In the genomic region with DNA sequence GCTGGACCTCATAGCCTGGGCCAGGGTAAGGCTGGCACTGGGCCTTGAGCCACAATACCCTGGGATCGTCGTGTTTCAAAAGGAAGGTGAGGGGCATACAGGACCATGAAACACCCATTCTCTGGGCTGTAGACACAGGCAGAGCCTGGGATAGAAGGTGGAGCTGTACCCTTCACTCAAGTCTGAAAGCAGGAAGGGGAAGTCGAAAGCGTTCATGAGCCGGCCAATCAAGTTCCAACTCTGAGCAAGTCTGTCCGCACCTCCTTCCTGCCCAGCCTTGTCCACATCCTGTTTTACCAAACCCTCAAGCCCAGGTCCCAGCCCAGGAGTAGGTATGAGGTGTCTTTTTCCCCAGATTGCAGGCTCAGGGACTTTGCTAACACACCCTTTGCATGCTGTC, we compare ENCODE assay signal across 15 mouse cellular contexts.
DNase-seq lines count a peak whose midpoint lies in the region; ATAC-seq and TF ChIP-seq lines count a peak whose summit lies in the region.
"Had no signal": no experiment of that assay in that cellular context is flagged by ENCODE, and none has a peak within 500 bp of the region (broad histone marks: within the 10 kb centered on the region; RNA-seq: fewer than 3 reads in every experiment).

No protein-coding gene starts in this region.

- peaks cover 4% of the 10 kb centered on the region; the same call in 1 of the 2 replicates for H3K4me1 ChIP-seq in lung, postnatal 0 days (ENCODE audit: insufficient read depth, low read depth, low read length)

- H3K9ac ChIP-seq in lung, postnatal 0 days (replicated peaks; ENCODE audit: low read depth), result no peak overlapping the region
- H3K9ac ChIP-seq: embryonic facial prominence, embryonic 15.5 days; forebrain, postnatal 0 days had no signal

- H3K4me2 ChIP-seq in lung, postnatal 0 days (replicated peaks; ENCODE audit: low read depth, low read length), result no peak overlapping the region
- H3K4me2 ChIP-seq: embryonic facial prominence, embryonic 15.5 days had no signal

- ATAC-seq in lung, postnatal 0 days, result no peak
- peak; percentile 71 for ATAC-seq in CD4-positive, CD25-positive, alpha-beta regulatory T cell, adult 4 months
- ATAC-seq: forebrain, postnatal 0 days; midbrain, embryonic 16.5 days had no signal

- H3K4me3 ChIP-seq in lung, postnatal 0 days (ENCODE audit: low read depth, low read length), result no peak overlapping the region
- H3K4me3 ChIP-seq: embryonic facial prominence, embryonic 15.5 days; left cerebral cortex, adult 2 months had no signal

- H3K9me3 ChIP-seq in lung, postnatal 0 days (ENCODE audit: low read length), result no peaks in the 10 kb centered on the region
- H3K9me3 ChIP-seq: embryonic facial prominence, embryonic 15.5 days had no signal

- no peaks in the 10 kb centered on the region for H3K27me3 ChIP-seq in lung, postnatal 0 days (replicated peaks; ENCODE audit: insufficient read depth, low read length)
- H3K27me3 ChIP-seq: embryonic facial prominence, embryonic 15.5 days had no signal

- H3K36me3 ChIP-seq in lung, postnatal 0 days (ENCODE audit: insufficient read depth, low read length), result 0 out of 2 replicates have a peak, but pooled peaks cover 10% of the 10 kb centered on the region

- TF ChIP-seq CTCF in lung, postnatal 0 days (IDR thresholded peaks at IDR 0.05), result no peak

- H3K27ac ChIP-seq in lung, postnatal 0 days (ENCODE audit: low read length), result no peak overlapping the region
- H3K27ac ChIP-seq: embryonic facial prominence, embryonic 15.5 days; left cerebral cortex, adult 2 months had no signal

- DNase-seq in lung, postnatal 0 days (ENCODE audit: low spot score), result peak; percentile 32
- no peak for DNase-seq in lung, postnatal 14 days
- DNase-seq in induced T-regulatory cell, adult 2 months (ENCODE audit: low read depth), result peak; percentile 81
- peak; percentile 49 for DNase-seq in naive thymus-derived CD4-positive, alpha-beta T cell, adult 2 months (ENCODE audit: low read depth)
- no peak for DNase-seq in urinary bladder, postnatal 10 days (ENCODE audit: low spot score)
- DNase-seq in cerebellum, adult 18-20 months, result no peak
- DNase-seq in left cerebral cortex, adult 18-20 months (ENCODE audit: low spot score in 2 of 2), result no peak
- DNase-seq: cerebellum, postnatal 14 days; forebrain, postnatal 0 days; gastrocnemius, postnatal 25 days; kidney, postnatal 36 days had no signal

- WGBS in lung, postnatal 0 days, result 62% methylated on average over 6 of the region's 6 CpGs

- TF ChIP-seq EP300 in lung, postnatal 0 days (IDR thresholded peaks at IDR 0.05), result no peak

Comparison
In these comparisons a context has a peak if more than half of its experiments do, and no peak if none do; other contexts are left out.
1. DNase-seq: peak in lung, postnatal 0 days (single experiment), induced T-regulatory cell, adult 2 months (single experiment) and naive thymus-derived CD4-positive, alpha-beta T cell, adult 2 months (single experiment); none in lung, postnatal 14 days (single experiment), urinary bladder, postnatal 10 days (single experiment), cerebellum, adult 18-20 months (0 of 2) and left cerebral cortex, adult 18-20 months (0 of 2).